Mouse (Mus musculus) hindbrain, embryonic 13.5 days (tissue): ENCODE results near the gene Ppp1r12b. TPM values are rescaled to one million over a fixed set of nuclear protein-coding genes. Genes with fewer than 3 reads are reported as not detected.

ENCODE experiments used
- ATAC-seq: fragments of 200-750 bp; cut with Nextera tagmentation; 2 replicates; pipeline ENCODE4 v1.8.0; 2017; ENCODE audit warnings: moderate TSS enrichment; ENCODE audit not compliant: low FRiP score
- H3K27ac ChIP-seq: fragments of 300-500 bp; sonication (generic); 2 replicates; pipeline ENCODE4 v1.5.1; 2015; ENCODE audit warnings: inconsistent platforms, mild to moderate bottlenecking, moderate library complexity
- H3K27me3 ChIP-seq: fragments of 300-500 bp; sonication (generic); 2 replicates; pipeline ENCODE4 v1.6.1; 2015; ENCODE audit warnings: mild to moderate bottlenecking, inconsistent platforms
- H3K36me3 ChIP-seq: fragments of 300-500 bp; sonication (generic); 2 replicates; pipeline ENCODE4 v1.6.1; 2015; ENCODE audit warnings: mild to moderate bottlenecking, inconsistent platforms
- H3K4me1 ChIP-seq: fragments of 300-500 bp; sonication (generic); replicated peaks from 2 replicates; pipeline ENCODE4 v1.6.1; 2015; ENCODE audit warnings: inconsistent platforms
- H3K4me2 ChIP-seq: fragments of 300-500 bp; sonication (generic); 2 replicates; pipeline ENCODE4 v1.6.1; 2015; ENCODE audit warnings: inconsistent platforms, mild to moderate bottlenecking, moderate library complexity
- H3K4me3 ChIP-seq: fragments of 300-500 bp; sonication (generic); 2 replicates; pipeline ENCODE4 v1.5.1; 2015; ENCODE audit warnings: mild to moderate bottlenecking, inconsistent platforms
- H3K9ac ChIP-seq: fragments of 300-500 bp; sonication (generic); 2 replicates; pipeline ENCODE4 v1.6.1; 2015; ENCODE audit warnings: mild to moderate bottlenecking, inconsistent platforms
- H3K9me3 ChIP-seq: fragments of 300-500 bp; sonication (generic); 2 replicates; pipeline ENCODE4 v1.6.1; 2016; ENCODE audit warnings: inconsistent platforms
- WGBS: fragments of 180-500 bp; shearing (Covaris S2); methylation state at CpG from one replicate; pipeline ENCODE4 v1.1.7; 2015; 5-methylcytosine and 5-hydroxymethylcytosine counted together
- polyA plus RNA-seq: library from polyadenylated mRNA; unstranded; fragments of >200 nt; fragmentation: Nextera tagmentation; extraction: Ambion mirVana; gene quantifications from 2 replicates; pipeline ENCODE4 v1.2.1, GENCODE M21; 2015

The Ppp1r12b gene
- polyA plus RNA-seq, 1 experiment from 2014 or later: 12.4 TPM

- no peak overlapping the region for H3K27ac ChIP-seq
- H3K9me3 ChIP-seq: no peaks in the 10 kb centered on the region
- no peak overlapping the region for H3K4me2 ChIP-seq
- no peak overlapping the region for H3K4me3 ChIP-seq
- no peak overlapping the region for H3K9ac ChIP-seq
- H3K27me3 ChIP-seq: no peaks in the 10 kb centered on the region
- 85% methylated on average over 5 of the region's 5 CpGs for WGBS
- H3K36me3 ChIP-seq: no peaks in the 10 kb centered on the region
- ATAC-seq: no peak
- peaks cover 14% of the 10 kb centered on the region for H3K4me1 ChIP-seq
Observed at GRCm38 (mm10) chr1:134721486-134721885, 234.3 kb downstream of the Ppp1r12b start.

DNA sequence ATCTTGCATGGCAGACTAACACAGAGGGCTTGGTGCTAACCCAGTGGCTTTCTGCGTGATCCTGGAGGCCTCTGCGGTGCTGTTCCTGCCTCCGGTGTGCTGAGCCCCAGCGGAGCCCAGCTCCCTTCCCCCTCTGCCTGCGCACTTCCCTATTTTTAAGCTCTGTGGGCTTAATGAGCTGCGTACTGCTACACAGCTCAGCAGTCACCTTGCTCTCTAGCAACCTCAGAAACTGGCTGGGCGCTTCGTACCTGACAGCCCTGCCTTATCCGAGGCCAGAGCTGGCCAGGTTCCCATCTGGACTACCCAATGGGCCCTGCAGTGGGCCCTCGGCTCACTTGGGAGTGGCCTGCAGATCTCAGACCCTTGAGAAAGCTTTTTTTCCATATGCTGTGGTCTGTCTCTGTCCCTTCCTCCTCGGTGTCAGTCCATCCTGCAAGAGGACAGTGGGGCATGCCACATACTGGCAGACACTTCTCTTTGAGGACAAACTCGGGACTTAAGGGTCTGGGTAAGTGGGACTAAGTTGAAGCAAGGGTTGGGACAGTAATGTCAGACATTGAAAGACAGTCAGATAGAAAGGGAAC is 235.9 kb downstream of the Ppp1r12b start:
- no peak for ATAC-seq
- Histone ChIP-seq H3K27me3 (0 out of 2 replicates have a peak, but pooled peaks cover 4% of the 10 kb centered on the region), H3K9ac (no peak overlapping the region), H3K36me3 (no peaks in the 10 kb centered on the region), H3K4me1 (peaks cover 22% of the 10 kb centered on the region), H3K4me2 (no peak overlapping the region), H3K4me3 (no peak overlapping the region), H3K27ac (no peak overlapping the region), H3K9me3 (no peaks in the 10 kb centered on the region)
- WGBS: 51% methylated on average over 12 of the region's 12 CpGs

DNA sequence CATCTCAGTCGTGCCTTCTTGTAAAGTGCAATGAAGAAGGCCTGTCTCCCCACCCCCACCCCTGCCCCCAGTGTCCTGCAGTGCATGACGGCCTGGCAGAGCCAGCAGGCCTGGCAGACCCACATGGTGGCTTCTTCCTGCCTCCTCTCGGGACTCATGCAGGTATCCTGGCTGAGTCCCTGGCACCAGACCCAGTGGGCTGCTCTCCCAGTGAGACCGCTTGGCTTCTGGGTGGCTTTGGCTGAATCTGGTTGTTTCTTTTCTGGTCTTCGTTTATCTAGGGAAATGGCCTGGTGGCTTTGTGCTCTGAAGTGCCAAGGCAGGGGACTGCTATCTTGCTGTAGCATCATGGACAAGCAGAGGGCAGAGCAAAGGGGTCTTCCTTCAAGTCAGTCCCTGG is 240.7 kb downstream of the Ppp1r12b start:
- Histone ChIP-seq H3K27me3 (peaks cover 18% of the 10 kb centered on the region), H3K4me1 (peaks cover 58% of the 10 kb centered on the region), H3K4me3 (no peak overlapping the region), H3K27ac (no peak overlapping the region), H3K9ac (no peak overlapping the region), H3K9me3 (no peaks in the 10 kb centered on the region), H3K4me2 (no peak overlapping the region), H3K36me3 (no peaks in the 10 kb centered on the region)
- WGBS: 51% methylated on average over 5 of the region's 5 CpGs
- ATAC-seq: no peak

GRCm38 (mm10) chr1:134714166-134714565 is 241.6 kb downstream of the Ppp1r12b start:
- no peaks in the 10 kb centered on the region for H3K9me3 ChIP-seq
- H3K27me3 ChIP-seq: peaks cover 27% of the 10 kb centered on the region
- no peak overlapping the region for H3K4me2 ChIP-seq
- ATAC-seq: no peak
- H3K4me1 ChIP-seq: peaks cover 58% of the 10 kb centered on the region
- H3K4me3 ChIP-seq: no peak overlapping the region
- H3K36me3 ChIP-seq: no peaks in the 10 kb centered on the region
- peak overlapping the region; percentile 58; the same call in 1 of the 2 replicates for H3K27ac ChIP-seq
- 22% methylated on average over 8 of the region's 8 CpGs for WGBS
- 0 out of 2 replicates have a peak overlapping the region, but pooled peaks have one; percentile 24 for H3K9ac ChIP-seq

DNA sequence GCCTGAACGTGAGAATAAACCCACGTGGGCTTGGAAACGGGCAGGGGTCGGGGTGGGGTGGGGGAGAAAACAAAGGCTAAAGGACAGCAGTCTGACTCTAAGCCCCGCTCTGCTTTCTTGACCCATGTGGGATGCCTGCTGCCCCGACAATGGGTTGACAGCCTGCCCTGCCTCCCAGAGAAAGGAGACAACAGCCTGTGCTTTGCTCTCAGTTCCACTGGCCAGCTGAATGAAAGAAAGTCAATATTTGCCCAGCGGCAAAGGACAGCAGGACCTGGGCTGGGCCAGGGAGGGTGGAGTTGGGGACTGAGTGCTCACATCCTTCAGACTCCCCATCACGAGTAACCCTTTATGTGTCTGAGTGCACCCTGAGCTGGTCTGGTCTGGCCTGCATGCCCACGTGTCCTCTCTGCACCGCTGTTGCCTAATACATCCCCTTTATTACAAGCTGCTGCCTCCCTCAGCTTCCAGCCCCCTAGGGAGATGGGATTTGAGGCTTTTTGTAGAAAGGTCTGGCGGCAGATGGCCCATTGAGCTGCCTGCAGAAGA is 242.2 kb downstream of the Ppp1r12b start:
- Histone ChIP-seq H3K4me2 (no peak overlapping the region), H3K4me3 (no peak overlapping the region), H3K27ac (peak overlapping the region; percentile 58), H3K36me3 (no peaks in the 10 kb centered on the region), H3K27me3 (peaks cover 32% of the 10 kb centered on the region), H3K9me3 (no peaks in the 10 kb centered on the region), H3K4me1 (peaks cover 60% of the 10 kb centered on the region), H3K9ac (no peak overlapping the region)
- peak; percentile 21; the same call in 1 of the 2 replicates for ATAC-seq
- WGBS: 5% methylated on average over 11 of the region's 11 CpGs

DNA sequence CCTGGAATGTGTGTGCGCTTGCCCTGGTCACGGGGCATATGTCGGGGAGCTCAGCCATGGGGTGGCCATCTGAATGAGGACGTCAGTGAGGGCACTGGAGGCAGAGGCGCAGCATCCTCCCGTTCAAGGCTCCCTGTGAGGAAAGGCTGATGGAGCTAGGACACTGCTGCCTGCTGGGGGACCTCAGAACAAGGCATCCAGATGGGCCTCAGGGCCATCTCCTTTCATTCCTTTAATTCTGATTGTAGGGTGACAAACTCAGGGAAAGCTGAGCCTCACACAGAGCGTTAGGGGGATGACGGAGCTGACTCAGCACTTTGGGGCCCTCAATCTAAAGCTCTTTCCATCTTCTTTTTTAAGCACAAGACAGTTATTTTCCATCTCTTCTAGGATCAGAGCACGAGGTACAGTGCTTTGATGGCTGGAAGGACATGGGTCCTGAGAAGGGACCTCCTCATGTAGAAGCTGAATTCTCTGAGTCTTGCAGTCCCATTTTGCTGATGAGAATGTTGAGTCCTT is 242.9 kb downstream of the Ppp1r12b start:
- no peak overlapping the region for H3K9ac ChIP-seq
- H3K9me3 ChIP-seq: no peaks in the 10 kb centered on the region
- WGBS: 67% methylated on average over 9 of the region's 9 CpGs
- H3K4me1 ChIP-seq: peaks cover 63% of the 10 kb centered on the region
- H3K36me3 ChIP-seq: no peaks in the 10 kb centered on the region
- H3K4me3 ChIP-seq: no peak overlapping the region
- no peak for ATAC-seq
- H3K4me2 ChIP-seq: no peak overlapping the region
- peaks cover 38% of the 10 kb centered on the region for H3K27me3 ChIP-seq
- peak overlapping the region; percentile 58; the same call in 1 of the 2 replicates for H3K27ac ChIP-seq

GRCm38 (mm10) chr1:134711653-134712052 is 244.1 kb downstream of the Ppp1r12b start:
- no peak overlapping the region for H3K9ac ChIP-seq
- H3K9me3 ChIP-seq: no peaks in the 10 kb centered on the region
- H3K36me3 ChIP-seq: no peaks in the 10 kb centered on the region
- H3K4me1 ChIP-seq: peaks cover 63% of the 10 kb centered on the region
- WGBS: 54% methylated on average over 5 of the region's 5 CpGs
- no peak overlapping the region for H3K27ac ChIP-seq
- peaks cover 50% of the 10 kb centered on the region for H3K27me3 ChIP-seq
- no peak overlapping the region for H3K4me3 ChIP-seq
- no peak for ATAC-seq
- no peak overlapping the region for H3K4me2 ChIP-seq

GRCm38 (mm10) chr1:134711061-134711460 is 244.7 kb downstream of the Ppp1r12b start:
- H3K4me3 ChIP-seq: no peak overlapping the region
- no peaks in the 10 kb centered on the region for H3K36me3 ChIP-seq
- WGBS: 17% methylated on average over 7 of the region's 7 CpGs
- no peak overlapping the region for H3K4me2 ChIP-seq
- H3K27me3 ChIP-seq: peaks cover 56% of the 10 kb centered on the region
- H3K9me3 ChIP-seq: no peaks in the 10 kb centered on the region
- H3K9ac ChIP-seq: no peak overlapping the region
- H3K4me1 ChIP-seq: peaks cover 65% of the 10 kb centered on the region
- no peak overlapping the region for H3K27ac ChIP-seq
- ATAC-seq: no peak

DNA sequence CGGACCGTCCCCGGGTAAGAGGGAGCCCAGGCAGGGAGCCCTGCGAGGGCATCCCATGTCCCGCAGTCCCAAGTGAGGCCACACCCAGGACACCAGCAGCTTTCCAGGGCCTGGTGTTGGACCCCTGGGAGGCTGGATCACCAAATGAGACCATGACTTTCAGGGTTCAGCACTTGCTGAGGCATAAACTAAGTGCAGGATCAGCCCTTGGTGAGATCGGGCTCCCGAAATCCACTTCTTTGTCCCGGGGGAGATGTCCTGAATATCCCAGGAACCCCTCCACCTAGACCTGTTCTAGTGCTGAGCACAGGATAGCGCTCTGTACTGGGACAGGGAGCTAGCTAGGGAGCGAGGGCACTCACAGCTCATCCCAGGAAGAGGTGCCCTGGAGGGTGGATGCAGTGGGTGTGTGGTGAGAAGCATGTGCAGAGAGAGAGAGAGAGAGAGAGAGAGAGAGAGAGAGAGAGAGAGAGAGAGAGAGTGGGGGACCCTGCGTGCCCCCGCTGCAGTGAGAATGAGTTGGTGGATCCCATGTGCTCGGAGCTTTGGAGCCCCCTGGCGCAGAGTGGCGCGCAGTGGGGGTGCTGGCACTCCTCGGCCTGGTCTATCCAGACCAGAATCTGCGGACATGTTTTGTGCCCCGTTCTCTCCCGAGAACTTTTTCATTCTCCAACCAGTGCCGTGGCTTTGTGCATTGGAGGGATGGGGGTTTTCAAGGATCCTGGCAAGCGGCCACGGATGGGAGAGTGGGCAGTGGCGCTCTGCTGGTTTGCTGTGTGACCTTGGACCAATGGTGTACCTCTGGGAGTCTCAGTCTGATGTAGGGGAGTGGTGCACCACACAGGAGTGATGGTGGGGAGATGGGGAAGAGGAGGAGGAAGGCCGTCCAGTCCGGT is 246.1 kb downstream of the Ppp1r12b start:
- Histone ChIP-seq H3K27ac (peak overlapping the region; percentile 35; the same call in 1 of the 2 replicates), H3K36me3 (no peaks in the 10 kb centered on the region), H3K27me3 (peaks cover 62% of the 10 kb centered on the region), H3K9me3 (no peaks in the 10 kb centered on the region), H3K4me1 (peaks cover 65% of the 10 kb centered on the region), H3K4me3 (peak overlapping the region; percentile 58), H3K9ac (peak overlapping the region; percentile 78), H3K4me2 (peak overlapping the region; percentile 96)
- 6% methylated on average over 26 of the region's 26 CpGs for WGBS
- ATAC-seq: peak; percentile 34; the same call in 1 of the 2 replicates

GRCm38 (mm10) chr1:134708801-134709385 is 246.8 kb downstream of the Ppp1r12b start:
- H3K4me1 ChIP-seq: peaks cover 59% of the 10 kb centered on the region

GRCm38 (mm10) chr1:134708274-134708673 is 247.5 kb downstream of the Ppp1r12b start:
- WGBS: 10% methylated on average over 8 of the region's 8 CpGs
- ATAC-seq: peak; percentile 18; the same call in 1 of the 2 replicates
- H3K4me3 ChIP-seq: peak overlapping the region; percentile 58
- peak overlapping the region; percentile 78 for H3K9ac ChIP-seq
- H3K4me2 ChIP-seq: peak overlapping the region; percentile 96
- peaks cover 53% of the 10 kb centered on the region for H3K4me1 ChIP-seq
- no peaks in the 10 kb centered on the region for H3K9me3 ChIP-seq
- H3K27me3 ChIP-seq: peaks cover 69% of the 10 kb centered on the region
- H3K36me3 ChIP-seq: no peaks in the 10 kb centered on the region
- no peak overlapping the region; the same call in 1 of the 2 replicates for H3K27ac ChIP-seq

More at GRCm38 (mm10) chr1:134708801-134709385, 246.8 kb downstream of the Ppp1r12b start:
- Histone ChIP-seq H3K9ac (peak overlapping the region; percentile 78), H3K4me3 (peak overlapping the region; percentile 58), H3K4me2 (peak overlapping the region; percentile 96), H3K27me3 (peaks cover 69% of the 10 kb centered on the region), H3K27ac (peak overlapping the region; percentile 35; the same call in 1 of the 2 replicates), H3K36me3 (no peaks in the 10 kb centered on the region), H3K9me3 (no peaks in the 10 kb centered on the region)
- peak; percentile 66 for ATAC-seq
- under 1% methylated on average over 43 of the region's 46 CpGs for WGBS

DNA sequence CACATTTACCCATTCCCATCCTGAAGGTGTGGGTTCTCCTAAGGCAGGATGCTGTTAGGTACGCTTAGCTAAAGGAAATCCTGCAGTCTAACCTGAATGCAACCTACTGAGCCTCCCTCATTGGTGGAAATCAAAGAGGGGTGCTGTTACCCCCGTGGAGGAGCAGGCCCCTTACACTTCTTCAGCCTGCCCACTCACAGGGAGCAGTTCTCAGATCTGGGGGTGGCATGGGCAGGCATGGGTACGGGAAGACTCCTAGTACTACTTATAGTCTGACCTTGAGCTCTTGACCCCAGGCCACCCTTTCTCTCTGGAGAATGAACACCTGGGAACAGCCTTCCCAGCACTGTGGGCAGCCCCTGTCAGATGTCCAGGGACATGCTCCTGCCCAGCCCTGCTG is 248.2 kb downstream of the Ppp1r12b start:
- Histone ChIP-seq H3K4me1 (peaks cover 50% of the 10 kb centered on the region), H3K36me3 (no peaks in the 10 kb centered on the region), H3K4me2 (no peak overlapping the region), H3K9me3 (no peaks in the 10 kb centered on the region), H3K27ac (no peak overlapping the region), H3K4me3 (no peak overlapping the region), H3K9ac (no peak overlapping the region), H3K27me3 (peaks cover 67% of the 10 kb centered on the region)
- ATAC-seq: no peak
- 81% methylated on average over 3 of the region's 3 CpGs for WGBS
